Mouse (Mus musculus) spleen, adult 2 months (tissue): ENCODE measurements at regions not wholly inside any gene's neighbourhood (a gene's known extent, or its start where the extent isn't known, plus 50 kb on each side); places are given as distances from the start of the nearest gene placed in this dataset.

Source experiments
- DNase-seq, 2 experiments: peaks; one replicate each; pipeline versions ENCODE4 v3.0.0 to v3.0.0-alpha.2; 2012 to 2021; ENCODE audit warnings: low spot score in 2 of 2, low read depth in 1 of 2
- H3K27ac ChIP-seq: fragments of 200-500 bp; 2 replicates; pipeline ENCODE4 v1.5.1; 2012; ENCODE audit warnings: low read length, inconsistent platforms; ENCODE audit not compliant: insufficient read depth
- H3K27me3 ChIP-seq: fragments of 200-500 bp; 2 replicates; pipeline ENCODE4 v1.6.1; 2012; ENCODE audit warnings: mild to moderate bottlenecking, moderate library complexity, low read length, inconsistent platforms; ENCODE audit not compliant: control insufficient read depth, insufficient read depth
- H3K36me3 ChIP-seq: fragments of 200-500 bp; 2 replicates; pipeline ENCODE4 v1.6.1; 2012; ENCODE audit warnings: mild to moderate bottlenecking, low read length, inconsistent platforms; ENCODE audit not compliant: control insufficient read depth, insufficient read depth
- H3K4me1 ChIP-seq: fragments of 200-500 bp; 2 replicates; pipeline ENCODE4 v1.6.1; 2011; ENCODE audit warnings: inconsistent platforms; ENCODE audit not compliant: control insufficient read depth, insufficient read depth, insufficient read length
- H3K4me3 ChIP-seq: fragments of 200-500 bp; 2 replicates; pipeline ENCODE4 v1.5.1; 2011; ENCODE audit warnings: mild to moderate bottlenecking, inconsistent platforms; ENCODE audit not compliant: insufficient read depth, insufficient read length; ENCODE audit errors: extremely low read depth
- CTCF ChIP-seq: fragments of 200-500 bp; IDR thresholded peaks from 2 replicates; pipeline ENCODE4 v1.5.1; 2011; ENCODE audit warnings: mild to moderate bottlenecking, inconsistent platforms; ENCODE audit not compliant: insufficient read depth, insufficient read length, insufficient replicate concordance; ENCODE audit errors: extremely low read depth
- POLR2A ChIP-seq: fragments of 200-500 bp; IDR thresholded peaks from 2 replicates; pipeline ENCODE4 v1.6.1; 2011; ENCODE audit warnings: low read depth, low read length, inconsistent platforms
- WGBS: fragments of 180-500 bp; shearing (Covaris S2); methylation state at CpG from one replicate; pipeline ENCODE4 v1.1.7; 2018; 5-methylcytosine and 5-hydroxymethylcytosine counted together

GRCm38 (mm10) chr5:112029955-112030354 is 222.4 kb downstream of the Cryba4 start:
- 59% methylated on average over 11 of the region's 11 CpGs for WGBS
- Histone ChIP-seq H3K36me3 (no peaks in the 10 kb centered on the region), H3K4me3 (no peak overlapping the region), H3K27me3 (no peaks in the 10 kb centered on the region), H3K4me1 (no peaks in the 10 kb centered on the region), H3K27ac (no peak overlapping the region)
- no peak for DNase-seq
- no peak for TF ChIP-seq CTCF
- TF ChIP-seq POLR2A = no peak

DNA sequence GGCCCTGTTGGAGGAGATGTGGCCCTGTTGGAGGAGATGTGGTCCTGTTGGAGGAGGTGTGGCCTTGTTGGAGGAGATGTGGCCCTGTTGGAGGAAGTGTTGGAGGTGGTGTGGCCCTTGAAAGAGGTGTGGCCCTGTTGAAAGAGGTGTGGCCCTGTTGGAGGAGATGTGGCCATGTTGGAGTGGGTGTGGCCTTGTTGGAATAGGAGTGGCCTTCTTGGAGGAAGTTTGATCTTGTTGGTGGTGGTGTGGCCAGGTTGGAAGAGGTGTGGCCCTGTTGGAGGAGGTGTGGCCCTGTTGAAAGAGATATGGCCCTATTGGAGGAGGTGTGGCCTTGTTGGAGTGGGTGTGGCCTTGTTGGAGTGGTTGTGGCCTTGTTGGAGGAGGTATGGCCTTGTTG is 220.3 kb downstream of the Cryba4 start:
- no peak overlapping the region for H3K27ac ChIP-seq
- H3K4me3 ChIP-seq = no peak overlapping the region
- H3K36me3 ChIP-seq = no peaks in the 10 kb centered on the region
- H3K4me1 ChIP-seq = no peaks in the 10 kb centered on the region
- no peaks in the 10 kb centered on the region for H3K27me3 ChIP-seq
- no peak for TF ChIP-seq POLR2A
- no peak for TF ChIP-seq CTCF
- no peak for DNase-seq

DNA sequence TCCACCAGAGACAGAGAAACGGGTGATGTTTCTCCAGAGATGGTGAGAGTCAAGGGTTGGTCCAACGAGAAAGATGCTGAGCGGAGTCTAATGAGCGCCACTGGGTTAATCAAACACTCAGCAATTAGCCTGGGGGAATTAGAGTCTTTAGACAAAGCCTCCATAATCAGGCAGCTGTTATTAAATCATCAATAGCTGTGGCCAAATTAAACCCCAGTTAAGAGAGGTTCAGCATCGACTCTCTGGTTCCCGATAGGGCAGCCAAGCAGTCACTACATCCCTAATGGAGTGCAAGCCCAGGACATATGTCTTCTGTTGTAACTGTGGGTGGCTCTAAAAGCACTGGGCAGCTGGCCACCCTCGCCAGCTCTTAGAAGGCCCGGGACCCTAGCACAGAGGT is 216.9 kb downstream of the Cryba4 start:
- WGBS = 88% methylated on average over 8 of the region's 8 CpGs
- H3K4me1 ChIP-seq = no peaks in the 10 kb centered on the region

DNA sequence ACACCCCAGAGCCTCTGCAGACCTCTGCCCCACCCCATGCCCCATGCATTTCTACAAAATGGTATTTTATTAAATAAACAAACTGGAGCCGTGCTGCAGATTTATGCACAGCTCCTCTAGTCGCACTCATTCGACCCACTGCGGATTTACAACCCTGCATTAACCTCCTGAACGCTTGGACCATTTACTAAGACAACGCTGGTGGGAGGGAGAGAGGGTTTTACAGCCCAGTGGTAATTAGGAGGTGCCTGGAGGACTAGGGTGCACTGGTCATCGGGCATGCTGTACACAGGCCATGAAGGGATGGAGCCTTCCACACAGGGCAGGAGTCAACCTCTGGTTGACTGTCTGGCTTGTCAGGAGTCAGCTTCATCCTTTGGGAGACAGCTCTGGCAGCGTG is 215.2 kb downstream of the Cryba4 start:
- no peak for DNase-seq
- WGBS = 47% methylated on average over 8 of the region's 8 CpGs
- Histone ChIP-seq H3K4me1 (no peaks in the 10 kb centered on the region), H3K27ac (no peak overlapping the region), H3K27me3 (no peaks in the 10 kb centered on the region), H3K4me3 (no peak overlapping the region), H3K36me3 (no peaks in the 10 kb centered on the region)
- TF ChIP-seq CTCF = no peak

More for the DNA sequence above, 216.9 kb downstream of the Cryba4 start:
- Histone ChIP-seq H3K36me3 (no peaks in the 10 kb centered on the region), H3K4me3 (no peak overlapping the region), H3K27me3 (no peaks in the 10 kb centered on the region), H3K27ac (no peak overlapping the region)
- TF ChIP-seq CTCF (no peak), POLR2A (no peak)
- DNase-seq = no peak

GRCm38 (mm10) chr5:112039645-112040372 is 212.5 kb downstream of the Cryba4 start:
- no peak for DNase-seq
- WGBS = 69% methylated on average over 10 of the region's 10 CpGs
- TF ChIP-seq CTCF = no peak
- no peaks in the 10 kb centered on the region for H3K27me3 ChIP-seq
- H3K27ac ChIP-seq = no peak overlapping the region
- no peaks in the 10 kb centered on the region for H3K4me1 ChIP-seq
- H3K36me3 ChIP-seq = no peaks in the 10 kb centered on the region
- H3K4me3 ChIP-seq = no peak overlapping the region

GRCm38 (mm10) chr5:112040678-112041077 is 211.6 kb downstream of the Cryba4 start:
- DNase-seq = no peak
- Histone ChIP-seq H3K4me3 (no peak overlapping the region), H3K36me3 (no peaks in the 10 kb centered on the region), H3K27me3 (no peaks in the 10 kb centered on the region), H3K4me1 (no peaks in the 10 kb centered on the region), H3K27ac (no peak overlapping the region)
- WGBS = 52% methylated on average over 1 of the region's 1 CpGs
- no peak for TF ChIP-seq CTCF
- TF ChIP-seq POLR2A = no peak

DNA sequence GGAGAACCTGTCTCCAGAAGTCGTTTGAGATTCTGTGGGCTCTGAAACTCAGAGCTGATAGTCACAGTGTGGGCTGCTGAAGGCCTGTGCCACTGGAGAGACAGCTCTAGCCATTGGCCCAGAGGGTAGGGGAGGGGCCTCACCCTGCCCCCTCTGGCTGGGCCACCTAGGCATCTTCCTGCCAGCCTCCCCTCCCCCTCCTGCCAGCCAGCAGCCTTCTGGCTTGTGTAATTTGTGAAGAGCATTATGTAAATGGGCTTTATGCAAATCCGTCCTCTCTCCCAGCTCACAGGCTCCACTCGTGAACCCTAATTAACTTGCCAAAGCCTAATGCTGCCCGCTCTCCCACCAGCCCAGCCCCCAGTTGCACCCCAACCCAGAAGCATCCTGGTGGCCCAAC is 211.0 kb downstream of the Cryba4 start:
- no peak overlapping the region for H3K27ac ChIP-seq
- no peaks in the 10 kb centered on the region for H3K36me3 ChIP-seq
- H3K27me3 ChIP-seq = no peaks in the 10 kb centered on the region
- WGBS = 49% methylated on average over 4 of the region's 4 CpGs
- DNase-seq = no peak
- no peaks in the 10 kb centered on the region for H3K4me1 ChIP-seq
- H3K4me3 ChIP-seq = no peak overlapping the region
- TF ChIP-seq POLR2A (no peak), CTCF (no peak)
